In genomic region chr11:94990102-94990748, GRCm38 (mm10) we compare ENCODE assay signal across 9 mouse cellular contexts. TPM values are rescaled to one million over a fixed set of nuclear protein-coding genes. Genes with fewer than 3 reads are reported as not detected.
A peak's percentile ranks its signal among the peaks of the same experiment; 100 is the strongest.
DNase-seq lines count a peak whose midpoint lies in the region; ATAC-seq and TF ChIP-seq lines count a peak whose summit lies in the region.
"Had no signal": no experiment of that assay in that cellular context is flagged by ENCODE, and none has a peak within 500 bp of the region (broad histone marks: within the 10 kb centered on the region; RNA-seq: fewer than 3 reads in every experiment).

No protein-coding gene starts in this region.

- H3K27ac ChIP-seq in kidney, embryonic 14.5 days (ENCODE audit: low read depth, low read length), result peak overlapping the region; percentile 89
- peak overlapping the region; percentile 91 for H3K27ac ChIP-seq in bone marrow, adult 2 months (ENCODE audit: control insufficient read depth, insufficient read depth, low read depth, low read length, poor library complexity)
- peak overlapping the region; percentile 97 for H3K27ac ChIP-seq in hindbrain, embryonic 13.5 days
- H3K27ac ChIP-seq in midbrain, embryonic 13.5 days, result peak overlapping the region; percentile 95

- H3K4me3 ChIP-seq in kidney, embryonic 14.5 days (ENCODE audit: low read length), result peak overlapping the region; percentile 94
- peak overlapping the region; percentile 94 for H3K4me3 ChIP-seq in bone marrow, adult 2 months (replicated peaks; ENCODE audit: control insufficient read depth, low read depth, low read length)
- H3K4me3 ChIP-seq in hindbrain, embryonic 13.5 days, result peak overlapping the region; percentile 97
- H3K4me3 ChIP-seq in midbrain, embryonic 13.5 days (replicated peaks), result peak overlapping the region; percentile 87

- peak overlapping the region; percentile 99 for H3K4me2 ChIP-seq in kidney, embryonic 14.5 days (replicated peaks; ENCODE audit: low read depth, low read length)
- peak overlapping the region; percentile 100 for H3K4me2 ChIP-seq in hindbrain, embryonic 13.5 days
- H3K4me2 ChIP-seq in midbrain, embryonic 13.5 days (replicated peaks), result peak overlapping the region; percentile 99

- 47% methylated on average over 6 of the region's 6 CpGs for WGBS in kidney, embryonic 14.5 days
- 14% methylated on average over 6 of the region's 6 CpGs for WGBS in bone marrow, adult 2 months
- 45% methylated on average over 6 of the region's 6 CpGs for WGBS in hindbrain, embryonic 13.5 days
- WGBS in midbrain, embryonic 13.5 days, result 41% methylated on average over 6 of the region's 6 CpGs

- no peaks in the 10 kb centered on the region for H3K27me3 ChIP-seq in kidney, embryonic 14.5 days (ENCODE audit: control insufficient read depth, insufficient read depth, low read length)
- H3K27me3 ChIP-seq in hindbrain, embryonic 13.5 days, result no peaks in the 10 kb centered on the region
- H3K27me3 ChIP-seq in midbrain, embryonic 13.5 days, result no peaks in the 10 kb centered on the region

- H3K9ac ChIP-seq in kidney, embryonic 14.5 days (ENCODE audit: low read depth, low read length), result peak overlapping the region; percentile 92; the same call in 1 of the 2 replicates
- peak overlapping the region; percentile 99 for H3K9ac ChIP-seq in hindbrain, embryonic 13.5 days
- peak overlapping the region; percentile 98 for H3K9ac ChIP-seq in midbrain, embryonic 13.5 days (replicated peaks)

- H3K4me1 ChIP-seq in kidney, embryonic 14.5 days (ENCODE audit: control insufficient read depth, insufficient read depth, low read length), result peaks cover 55% of the 10 kb centered on the region
- peaks cover 9% of the 10 kb centered on the region for H3K4me1 ChIP-seq in bone marrow, adult 2 months (ENCODE audit: control insufficient read depth, insufficient read depth, low read length)
- H3K4me1 ChIP-seq in hindbrain, embryonic 13.5 days (replicated peaks), result peaks cover 67% of the 10 kb centered on the region
- peaks cover 55% of the 10 kb centered on the region for H3K4me1 ChIP-seq in midbrain, embryonic 13.5 days (replicated peaks)

- no peak for TF ChIP-seq POLR2A in bone marrow, adult 2 months (IDR thresholded peaks at IDR 0.05; ENCODE audit: borderline replicate concordance, control insufficient read depth, low read depth, low read length)

- DNase-seq in kidney, postnatal 4 days, result no peak
- no peak for DNase-seq in frontal cortex, postnatal 25 days (ENCODE audit: low spot score in 2 of 2)
- no peak for DNase-seq in cerebellum, adult 11-12 months
- DNase-seq in embryo, embryonic 10.5 days (ENCODE audit: low spot score), result no peak

- no peak for TF ChIP-seq CTCF in bone marrow, adult 2 months (IDR thresholded peaks at IDR 0.05; ENCODE audit: control insufficient read depth, insufficient read depth, low read length)

- peaks cover 10% of the 10 kb centered on the region; the same call in 1 of the 2 replicates for H3K36me3 ChIP-seq in kidney, embryonic 14.5 days (ENCODE audit: control insufficient read depth, insufficient read depth, low read length)
- H3K36me3 ChIP-seq in hindbrain, embryonic 13.5 days, result no peaks in the 10 kb centered on the region; the same call in 1 of the 2 replicates
- 0 out of 2 replicates have a peak, but pooled peaks cover 7% of the 10 kb centered on the region for H3K36me3 ChIP-seq in midbrain, embryonic 13.5 days

- no peak for ATAC-seq in kidney, embryonic 14.5 days (ENCODE audit: low FRiP score, low TSS enrichment)
- no peak for ATAC-seq in hindbrain, embryonic 13.5 days (ENCODE audit: low FRiP score)
- no peak for ATAC-seq in midbrain, embryonic 13.5 days

- H3K9me3 ChIP-seq in kidney, embryonic 14.5 days (ENCODE audit: control insufficient read depth, low read length), result no peaks in the 10 kb centered on the region
- H3K9me3 ChIP-seq in hindbrain, embryonic 13.5 days, result no peaks in the 10 kb centered on the region
- no peaks in the 10 kb centered on the region for H3K9me3 ChIP-seq in midbrain, embryonic 13.5 days

RNA-seq across cellular contexts. Expression of gene Ppp1r9b, which starts 0.6 kb away (rescaled TPM):
- 12.0 and 14.6 TPM in 2 replicates for polyA plus RNA-seq in kidney, embryonic 14.5 days (2014; fragmentation: Nextera tagmentation; extraction: Ambion mirVana)
- 68.1 and 73.2 TPM in 2 replicates for polyA plus RNA-seq in bone marrow, adult 2 months (2011; ENCODE audit: insufficient read depth, insufficient read length, low replicate concordance, missing spikeins)
- 16.9 and 17.3 TPM in 2 replicates for polyA plus RNA-seq in hindbrain, embryonic 13.5 days (2015; fragmentation: Nextera tagmentation; extraction: Ambion mirVana)
- polyA plus RNA-seq in midbrain, embryonic 13.5 days (2015; fragmentation: Nextera tagmentation; extraction: Ambion mirVana), result 17.4 and 17.8 TPM in 2 replicates

RNA-seq across cellular contexts. Expression of gene Sgca, which starts 14.1 kb away (rescaled TPM):
- polyA plus RNA-seq in kidney, embryonic 14.5 days (2014; fragmentation: Nextera tagmentation; extraction: Ambion mirVana), result 0.24 TPM in 1 of 2 replicates, not detected in the other
- polyA plus RNA-seq in bone marrow, adult 2 months (2011; ENCODE audit: insufficient read depth, insufficient read length, low replicate concordance, missing spikeins), result not detected in 2 replicates
- 0.23 and 0.52 TPM in 2 replicates for polyA plus RNA-seq in hindbrain, embryonic 13.5 days (2015; fragmentation: Nextera tagmentation; extraction: Ambion mirVana)
- 0.17 TPM in 1 of 2 replicates, not detected in the other for polyA plus RNA-seq in midbrain, embryonic 13.5 days (2015; fragmentation: Nextera tagmentation; extraction: Ambion mirVana)

RNA-seq across cellular contexts. Expression of gene Samd14, which starts 19.5 kb away (rescaled TPM):
- 14.7 and 18.3 TPM in 2 replicates for polyA plus RNA-seq in kidney, embryonic 14.5 days (2014; fragmentation: Nextera tagmentation; extraction: Ambion mirVana)
- 54.0 and 80.3 TPM in 2 replicates for polyA plus RNA-seq in bone marrow, adult 2 months (2011; ENCODE audit: insufficient read depth, insufficient read length, low replicate concordance, missing spikeins)
- polyA plus RNA-seq in hindbrain, embryonic 13.5 days (2015; fragmentation: Nextera tagmentation; extraction: Ambion mirVana), result 132 and 142 TPM in 2 replicates
- polyA plus RNA-seq in midbrain, embryonic 13.5 days (2015; fragmentation: Nextera tagmentation; extraction: Ambion mirVana), result 123 and 141 TPM in 2 replicates

RNA-seq across cellular contexts. Expression of gene Hils1, which starts 22.8 kb away (rescaled TPM):
- polyA plus RNA-seq in kidney, embryonic 14.5 days (2014; fragmentation: Nextera tagmentation; extraction: Ambion mirVana), result not detected in 2 replicates
- polyA plus RNA-seq in bone marrow, adult 2 months (2011; ENCODE audit: insufficient read depth, insufficient read length, low replicate concordance, missing spikeins), result not detected in 2 replicates
- polyA plus RNA-seq in hindbrain, embryonic 13.5 days (2015; fragmentation: Nextera tagmentation; extraction: Ambion mirVana), result not detected in 2 replicates
- polyA plus RNA-seq in midbrain, embryonic 13.5 days (2015; fragmentation: Nextera tagmentation; extraction: Ambion mirVana), result not detected in 2 replicates
- polyA plus RNA-seq: large intestine, adult 2 months had no signal

RNA-seq across cellular contexts. Expression of gene Pdk2, which starts 50.9 kb away (rescaled TPM):
- 30.0 and 46.5 TPM in 2 replicates for polyA plus RNA-seq in kidney, embryonic 14.5 days (2014; fragmentation: Nextera tagmentation; extraction: Ambion mirVana)
- polyA plus RNA-seq in bone marrow, adult 2 months (2011; ENCODE audit: insufficient read depth, insufficient read length, low replicate concordance, missing spikeins), result 3.2 and 8.1 TPM in 2 replicates
- 24.2 and 25.5 TPM in 2 replicates for polyA plus RNA-seq in hindbrain, embryonic 13.5 days (2015; fragmentation: Nextera tagmentation; extraction: Ambion mirVana)
- polyA plus RNA-seq in midbrain, embryonic 13.5 days (2015; fragmentation: Nextera tagmentation; extraction: Ambion mirVana), result 21.4 and 24.7 TPM in 2 replicates
